Mouse (Mus musculus) myocyte (in vitro differentiated cells): ENCODE data around the gene Timm29.

Experiments
- POLR2A ChIP-seq: IDR thresholded peaks from one replicate; pipeline ENCODE4 v1.6.1; 2011; ENCODE audit warnings: low read depth, mild to moderate bottlenecking, control low read depth, moderate library complexity; ENCODE audit not compliant: insufficient read length
- POLR2AphosphoS2 ChIP-seq: IDR thresholded peaks from one replicate; pipeline ENCODE4 v1.6.1; 2011; ENCODE audit warnings: low read depth, control low read depth; ENCODE audit not compliant: insufficient read length
- REST ChIP-seq: IDR thresholded peaks from one replicate; pipeline ENCODE4 v1.6.1; 2011; ENCODE audit warnings: mild to moderate bottlenecking, control low read depth, moderate library complexity; ENCODE audit not compliant: insufficient read depth, insufficient read length

DNA sequence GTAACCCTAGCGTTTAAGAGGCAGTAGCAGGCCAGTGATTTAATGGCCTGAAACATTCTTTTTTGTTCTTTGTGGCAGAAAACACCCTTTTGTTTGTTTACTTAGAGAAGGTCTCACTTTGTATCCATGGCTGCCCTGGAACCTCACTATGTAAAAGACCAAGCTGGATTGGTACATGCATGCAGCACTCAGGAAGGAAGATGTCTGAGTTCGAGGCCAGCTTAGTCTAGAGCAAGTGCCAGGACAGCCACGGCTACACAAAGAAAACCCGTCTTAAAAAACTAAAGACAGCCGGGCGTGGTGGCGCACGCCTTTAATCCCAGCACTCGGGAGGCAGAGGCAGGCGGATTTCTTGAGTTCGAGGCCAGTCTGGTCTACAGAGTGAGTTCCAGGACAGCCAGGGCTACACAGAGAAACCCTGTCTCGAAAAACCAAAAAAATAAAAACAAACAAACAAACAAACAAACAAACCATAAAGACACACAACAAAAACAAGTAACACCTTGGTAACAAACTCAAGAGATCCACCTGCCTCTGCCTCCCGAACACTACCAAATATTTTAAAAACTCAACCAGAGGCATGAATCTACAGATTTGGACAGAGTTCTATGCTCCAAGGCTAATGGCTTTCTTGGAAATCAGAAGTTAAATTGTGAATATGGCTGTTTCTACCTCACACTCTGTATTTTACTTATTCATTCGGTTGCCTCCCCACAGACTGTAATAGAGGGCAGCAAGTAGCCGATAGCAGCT, 22.5 kb downstream of the Timm29 start:
- TF ChIP-seq POLR2A, result no peak
- TF ChIP-seq POLR2AphosphoS2, result no peak
- no peak for TF ChIP-seq REST
